Mouse (Mus musculus): Measurements from ENCODE around the gene Pik3c2g.

The Pik3c2g gene

GRCm38 (mm10) chr6:139841272-139841671 is 254.3 kb downstream of the Pik3c2g start:
- DNase-seq (ENCODE audit: low read depth, low spot score), result no peak

GRCm38 (mm10) chr6:139842626-139843025 is 255.6 kb downstream of the Pik3c2g start:
- DNase-seq (ENCODE audit: low read depth, low spot score), result no peak

GRCm38 (mm10) chr6:139843531-139843930 is 256.5 kb downstream of the Pik3c2g start:
- no peak for DNase-seq (ENCODE audit: low read depth, low spot score)

GRCm38 (mm10) chr6:139846889-139847544 is 260.0 kb downstream of the Pik3c2g start:
- DNase-seq (ENCODE audit: low read depth, low spot score), result no peak

- no peak for DNase-seq (ENCODE audit: low read depth, low spot score)
Observed at GRCm38 (mm10) chr6:139849931-139850330, 262.9 kb downstream of the Pik3c2g start.

- DNase-seq (ENCODE audit: low read depth, low spot score), result no peak
Observed at GRCm38 (mm10) chr6:139851705-139852603, 264.9 kb downstream of the Pik3c2g start.

- no peak for DNase-seq (ENCODE audit: low read depth, low spot score)
Observed at GRCm38 (mm10) chr6:139852836-139853235, 265.8 kb downstream of the Pik3c2g start.

- no peak for DNase-seq (ENCODE audit: low read depth, low spot score)
Observed at GRCm38 (mm10) chr6:139860141-139860540, 273.1 kb downstream of the Pik3c2g start.

- DNase-seq (ENCODE audit: low read depth, low spot score), result no peak
Observed at GRCm38 (mm10) chr6:139861534-139861933, 274.5 kb downstream of the Pik3c2g start.

GRCm38 (mm10) chr6:139865059-139865673 is 278.1 kb downstream of the Pik3c2g start:
- no peak for DNase-seq (ENCODE audit: low read depth, low spot score)

- peak; percentile 47 for DNase-seq (ENCODE audit: low read depth, low spot score)
Observed at GRCm38 (mm10) chr6:139874418-139875176, 287.6 kb downstream of the Pik3c2g start.

- no peak for DNase-seq (ENCODE audit: low read depth, low spot score)
Observed at GRCm38 (mm10) chr6:139876691-139877090, 289.7 kb downstream of the Pik3c2g start.

- no peak for DNase-seq (ENCODE audit: low read depth, low spot score)
Observed at GRCm38 (mm10) chr6:139877476-139878361, 290.7 kb downstream of the Pik3c2g start.

- DNase-seq (ENCODE audit: low read depth, low spot score), result peak; percentile 35
Observed at GRCm38 (mm10) chr6:139878362-139878696, 291.3 kb downstream of the Pik3c2g start.

GRCm38 (mm10) chr6:139882076-139882475 is 295.1 kb downstream of the Pik3c2g start:
- no peak for DNase-seq (ENCODE audit: low read depth, low spot score)

- no peak for DNase-seq (ENCODE audit: low read depth, low spot score)
Observed at GRCm38 (mm10) chr6:139887175-139887574, 300.2 kb downstream of the Pik3c2g start.

GRCm38 (mm10) chr6:139895637-139896036 is 308.6 kb downstream of the Pik3c2g start:
- DNase-seq (ENCODE audit: low read depth, low spot score), result no peak

- DNase-seq (ENCODE audit: low read depth, low spot score), result no peak
Observed at GRCm38 (mm10) chr6:139899630-139900151, 312.7 kb downstream of the Pik3c2g start.

- no peak for DNase-seq (ENCODE audit: low read depth, low spot score)
Observed at GRCm38 (mm10) chr6:139901801-139902200, 314.8 kb downstream of the Pik3c2g start.

GRCm38 (mm10) chr6:139907138-139907537 is 320.1 kb downstream of the Pik3c2g start:
- DNase-seq (ENCODE audit: low read depth, low spot score), result no peak

Measured in telencephalon, adult 2 months (tissue).